Mouse (Mus musculus): ENCODE data around the gene Ppm1f. TPM values are rescaled to one million over a fixed set of nuclear protein-coding genes. Genes with fewer than 3 reads are reported as not detected.
A peak's percentile ranks its signal among the peaks of the same experiment; 100 is the strongest.

Ppm1f gene
- polyA plus RNA-seq, 1 experiment from 2014 or later: 37.9 TPM

- no peaks in the 10 kb centered on the region for H3K27me3 ChIP-seq
- peak; percentile 96 for ATAC-seq (ENCODE audit: low FRiP score)
Observed at GRCm38 (mm10) chr16:16870617-16871331, 25.5 kb upstream of the Ppm1f start, which contains the start of the genes Top3b and Vpreb1. Top3b (plus strand) TSS chr16:16870736. Vpreb1 (minus strand) TSS chr16:16870843.

GRCm38 (mm10) chr16:16879025-16879424 lies 17.2 kb upstream of the Ppm1f start:
- no peaks in the 10 kb centered on the region for H3K4me1 ChIP-seq
- H3K4me3 ChIP-seq: no peak overlapping the region
- no peak overlapping the region for H3K4me2 ChIP-seq (replicated peaks)
- H3K27ac ChIP-seq: no peak overlapping the region
- peaks cover 85% of the 10 kb centered on the region for H3K36me3 ChIP-seq
- no peak for ATAC-seq (ENCODE audit: low FRiP score)
- no peaks in the 10 kb centered on the region for H3K27me3 ChIP-seq
- H3K9me3 ChIP-seq (replicated peaks): peaks cover 2% of the 10 kb centered on the region; the same call in 1 of the 2 replicates
- H3K9ac ChIP-seq: no peak overlapping the region
- WGBS: 84% methylated on average over 5 of the region's 5 CpGs

More at GRCm38 (mm10) chr16:16870617-16871331, 25.5 kb upstream of the Ppm1f start, which contains the start of the genes Top3b and Vpreb1:
- under 1% methylated on average over 42 of the region's 49 CpGs for WGBS
- Histone ChIP-seq H3K4me2 (replicated peaks) (peak within 1 kb of the TSS; percentile 64), H3K4me3 (peak within 1 kb of the TSS; percentile 67), H3K4me1 (peaks cover 8% of the 10 kb centered on the region), H3K27ac (peak within 1 kb of the TSS; percentile 94), H3K9ac (peak within 1 kb of the TSS; percentile 79), H3K9me3 (replicated peaks) (no peaks in the 10 kb centered on the region), H3K36me3 (peaks cover 7% of the 10 kb centered on the region)

GRCm38 (mm10) chr16:16888341-16888740 lies 7.9 kb upstream of the Ppm1f start:
- Histone ChIP-seq H3K27me3 (no peaks in the 10 kb centered on the region), H3K9ac (no peak overlapping the region), H3K4me2 (replicated peaks) (no peak overlapping the region), H3K9me3 (replicated peaks) (no peaks in the 10 kb centered on the region), H3K4me3 (no peak overlapping the region), H3K36me3 (peaks cover 100% of the 10 kb centered on the region), H3K4me1 (no peaks in the 10 kb centered on the region), H3K27ac (no peak overlapping the region)
- WGBS: 96% methylated on average over 1 of the region's 1 CpGs
- ATAC-seq (ENCODE audit: low FRiP score): no peak

- H3K36me3 ChIP-seq: peaks cover 64% of the 10 kb centered on the region
- 90% methylated on average over 7 of the region's 7 CpGs for WGBS
- ATAC-seq (ENCODE audit: low FRiP score): no peak
Observed at GRCm38 (mm10) chr16:16892366-16892765, 3.9 kb upstream of the Ppm1f start.

GRCm38 (mm10) chr16:16896015-16896381 lies 271 bp upstream of the Ppm1f start:
- 22% methylated on average over 4 of the region's 4 CpGs for WGBS
- peak overlapping the region; percentile 81 for H3K9ac ChIP-seq
- H3K4me3 ChIP-seq: peak overlapping the region; percentile 58; the same call in 1 of the 2 replicates
- no peak for ATAC-seq (ENCODE audit: low FRiP score)
- H3K27me3 ChIP-seq: no peaks in the 10 kb centered on the region
- H3K27ac ChIP-seq: peak overlapping the region; percentile 45; the same call in 1 of the 2 replicates
- peaks cover 17% of the 10 kb centered on the region for H3K4me1 ChIP-seq
- H3K4me2 ChIP-seq (replicated peaks): peak overlapping the region; percentile 65; the same call in 1 of the 2 replicates
- H3K9me3 ChIP-seq (replicated peaks): no peaks in the 10 kb centered on the region
- H3K36me3 ChIP-seq: peaks cover 28% of the 10 kb centered on the region

More at GRCm38 (mm10) chr16:16892366-16892765, 3.9 kb upstream of the Ppm1f start:
- Histone ChIP-seq H3K27ac (no peak overlapping the region), H3K9me3 (replicated peaks) (no peaks in the 10 kb centered on the region), H3K4me1 (peaks cover 12% of the 10 kb centered on the region), H3K9ac (no peak overlapping the region), H3K4me3 (no peak overlapping the region), H3K4me2 (replicated peaks) (no peak overlapping the region), H3K27me3 (no peaks in the 10 kb centered on the region)

- H3K36me3 ChIP-seq: peaks cover 17% of the 10 kb centered on the region
- H3K27me3 ChIP-seq: no peaks in the 10 kb centered on the region
- ATAC-seq (ENCODE audit: low FRiP score): peak; percentile 27; the same call in 1 of the 2 replicates
- H3K4me3 ChIP-seq: peak overlapping the region; percentile 58
- peaks cover 17% of the 10 kb centered on the region for H3K4me1 ChIP-seq
- WGBS: 30% methylated on average over 10 of the region's 10 CpGs
- peak overlapping the region; percentile 42; the same call in 1 of the 2 replicates for H3K27ac ChIP-seq
- H3K9me3 ChIP-seq (replicated peaks): no peaks in the 10 kb centered on the region
- peak overlapping the region; percentile 81 for H3K9ac ChIP-seq
- H3K4me2 ChIP-seq (replicated peaks): peak overlapping the region; percentile 65
Observed at GRCm38 (mm10) chr16:16897056-16897584, 851 bp downstream of the Ppm1f start.

GRCm38 (mm10) chr16:16902329-16902728 lies 6.1 kb downstream of the Ppm1f start:
- Histone ChIP-seq H3K9me3 (replicated peaks) (no peaks in the 10 kb centered on the region), H3K9ac (no peak overlapping the region), H3K27ac (no peak overlapping the region), H3K4me3 (no peak overlapping the region), H3K27me3 (no peaks in the 10 kb centered on the region), H3K36me3 (peaks cover 39% of the 10 kb centered on the region), H3K4me1 (peaks cover 5% of the 10 kb centered on the region), H3K4me2 (replicated peaks) (no peak overlapping the region)
- WGBS: 94% methylated on average over 4 of the region's 4 CpGs
- no peak for ATAC-seq (ENCODE audit: low FRiP score)

- H3K27me3 ChIP-seq: no peaks in the 10 kb centered on the region
- H3K4me3 ChIP-seq: no peak overlapping the region
- peaks cover 46% of the 10 kb centered on the region for H3K36me3 ChIP-seq
- no peaks in the 10 kb centered on the region for H3K9me3 ChIP-seq (replicated peaks)
- H3K9ac ChIP-seq: no peak overlapping the region
- ATAC-seq (ENCODE audit: low FRiP score): no peak
- WGBS: 86% methylated on average over 5 of the region's 5 CpGs
- H3K27ac ChIP-seq: no peak overlapping the region
- no peak overlapping the region for H3K4me2 ChIP-seq (replicated peaks)
- no peaks in the 10 kb centered on the region for H3K4me1 ChIP-seq
Observed at GRCm38 (mm10) chr16:16903188-16903587, 6.9 kb downstream of the Ppm1f start.

- 78% methylated on average over 6 of the region's 6 CpGs for WGBS
- Histone ChIP-seq H3K4me1 (peaks cover 7% of the 10 kb centered on the region), H3K36me3 (peaks cover 67% of the 10 kb centered on the region), H3K27ac (no peak overlapping the region), H3K4me2 (replicated peaks) (no peak overlapping the region), H3K4me3 (no peak overlapping the region), H3K27me3 (no peaks in the 10 kb centered on the region), H3K9me3 (replicated peaks) (no peaks in the 10 kb centered on the region), H3K9ac (no peak overlapping the region)
- ATAC-seq (ENCODE audit: low FRiP score): no peak
Observed at GRCm38 (mm10) chr16:16907799-16908198, 11.5 kb downstream of the Ppm1f start.

GRCm38 (mm10) chr16:16911641-16912597 lies 15.7 kb downstream of the Ppm1f start:
- no peak overlapping the region; the same call in 1 of the 2 replicates for H3K9ac ChIP-seq
- 32% methylated on average over 13 of the region's 13 CpGs for WGBS
- no peaks in the 10 kb centered on the region for H3K9me3 ChIP-seq (replicated peaks)
- peak overlapping the region; percentile 79 for H3K27ac ChIP-seq
- H3K4me1 ChIP-seq: peaks cover 7% of the 10 kb centered on the region
- no peak overlapping the region for H3K4me3 ChIP-seq
- peaks cover 69% of the 10 kb centered on the region for H3K36me3 ChIP-seq
- peak; percentile 96 for ATAC-seq (ENCODE audit: low FRiP score)
- H3K27me3 ChIP-seq: no peaks in the 10 kb centered on the region
- H3K4me2 ChIP-seq (replicated peaks): no peak overlapping the region

GRCm38 (mm10) chr16:16913440-16913839 lies 17.2 kb downstream of the Ppm1f start:
- Histone ChIP-seq H3K36me3 (peaks cover 72% of the 10 kb centered on the region), H3K4me2 (replicated peaks) (no peak overlapping the region), H3K27me3 (no peaks in the 10 kb centered on the region), H3K9me3 (replicated peaks) (no peaks in the 10 kb centered on the region), H3K27ac (no peak overlapping the region), H3K9ac (no peak overlapping the region), H3K4me1 (peaks cover 7% of the 10 kb centered on the region), H3K4me3 (no peak overlapping the region)
- ATAC-seq (ENCODE audit: low FRiP score): no peak
- 70% methylated on average over 1 of the region's 1 CpGs for whole genome bisulfite sequencing

Measured in hindbrain, embryonic 12.5 days (tissue).